Mouse (Mus musculus) heart, adult 2 months (tissue): ENCODE measurements around the gene Rpl28.

ENCODE experiments used
- CTCF ChIP-seq: fragments of 200-600 bp; IDR thresholded peaks from 2 replicates; pipeline ENCODE4 v1.8.1; 2022; ENCODE audit warnings: antibody characterized with exemption, mild to moderate bottlenecking, moderate library complexity
- EP300 ChIP-seq: fragments of 200-500 bp; IDR thresholded peaks from 2 replicates; pipeline ENCODE4 v1.6.1; 2011; ENCODE audit warnings: low read depth, low read length, control low read depth; ENCODE audit not compliant: insufficient read depth

GRCm38 (mm10) chr7:4825365-4825764, 32.7 kb downstream of the Rpl28 start:
- no peak for TF ChIP-seq EP300
- TF ChIP-seq CTCF, result no peak
